ENCODE assay signal across 22 mouse cellular contexts in genomic region chr16:34756991-34757390, GRCm38 (mm10). TPM values are rescaled to one million over a fixed set of nuclear protein-coding genes. Genes with fewer than 3 reads are reported as not detected.
DNase-seq lines count a peak whose midpoint lies in the region; ATAC-seq and TF ChIP-seq lines count a peak whose summit lies in the region.
"Had no signal": no experiment of that assay in that cellular context is flagged by ENCODE, and none has a peak within 500 bp of the region (broad histone marks: within the 10 kb centered on the region; RNA-seq: fewer than 3 reads in every experiment).

No protein-coding gene starts in this region.

- H3K4me3 ChIP-seq in forebrain, embryonic 10.5 days: no peak overlapping the region
- no peak overlapping the region for H3K4me3 ChIP-seq in forebrain, embryonic 15.5 days
- no peak overlapping the region for H3K4me3 ChIP-seq in midbrain, embryonic 10.5 days
- no peak overlapping the region for H3K4me3 ChIP-seq in midbrain, postnatal 0 days (ENCODE audit: low read depth, low read length)
- H3K4me3 ChIP-seq in CH12.LX (replicated peaks in 1 of 3; ENCODE audit: low read depth in 2 of 3, low read length in 2 of 3, poor library complexity in 1 of 3): no peak overlapping the region
- H3K4me3 ChIP-seq in embryonic facial prominence, embryonic 15.5 days (replicated peaks): no peak overlapping the region
- H3K4me3 ChIP-seq: embryonic facial prominence, embryonic 13.5 days; erythroblast, embryonic 14.5 days; forebrain, embryonic 13.5 days had no signal

- TF ChIP-seq POLR2A in CH12.LX (IDR thresholded peaks at IDR 0.05; ENCODE audit: low read depth, low read length): no peak

- H3K79me2 ChIP-seq in CH12.LX (replicated peaks; ENCODE audit: control insufficient read depth, extremely low read depth, insufficient read depth, poor library complexity, severe bottlenecking): no peaks in the 10 kb centered on the region

- peaks cover 38% of the 10 kb centered on the region for H3K4me1 ChIP-seq in forebrain, embryonic 10.5 days
- no peaks in the 10 kb centered on the region for H3K4me1 ChIP-seq in forebrain, embryonic 15.5 days
- peaks cover 42% of the 10 kb centered on the region for H3K4me1 ChIP-seq in midbrain, embryonic 10.5 days
- H3K4me1 ChIP-seq in midbrain, postnatal 0 days (ENCODE audit: insufficient read depth, low read length): no peaks in the 10 kb centered on the region
- peaks cover 2 to 8% of the 10 kb centered on the region in 2 experiments; a peak in 2 of 4 replicates for H3K4me1 ChIP-seq in CH12.LX (ENCODE audit: control insufficient read depth in 1 of 2, insufficient read depth in 2 of 2)
- peaks cover 6% of the 10 kb centered on the region for H3K4me1 ChIP-seq in embryonic facial prominence, embryonic 15.5 days

- peak overlapping the region; percentile 48; the same call in 1 of the 2 replicates for H3K27ac ChIP-seq in forebrain, embryonic 10.5 days
- no peak overlapping the region for H3K27ac ChIP-seq in forebrain, embryonic 15.5 days (replicated peaks)
- 0 out of 2 replicates have a peak overlapping the region, but pooled peaks have one; percentile 1 for H3K27ac ChIP-seq in midbrain, embryonic 10.5 days (replicated peaks)
- no peak overlapping the region for H3K27ac ChIP-seq in midbrain, postnatal 0 days (ENCODE audit: low read depth, low read length)
- no peak overlapping the region for H3K27ac ChIP-seq in CH12.LX (ENCODE audit: insufficient read depth, low read depth)
- no peak overlapping the region for H3K27ac ChIP-seq in embryonic facial prominence, embryonic 15.5 days (replicated peaks)
- H3K27ac ChIP-seq: embryonic facial prominence, embryonic 13.5 days; forebrain, embryonic 13.5 days had no signal

- in situ Hi-C loops in CH12.LX (cut with MboI; ENCODE audit: low pct_ligation_motif_present, low pct_unique_long_range_greater_than_20kb, low sequenced_read_pairs): no loop called here

- 75% methylated on average over 7 of the region's 7 CpGs for WGBS in forebrain, embryonic 10.5 days
- 67% methylated on average over 7 of the region's 7 CpGs for WGBS in forebrain, embryonic 15.5 days
- 68% methylated on average over 7 of the region's 7 CpGs for WGBS in midbrain, embryonic 10.5 days
- 63% methylated on average over 7 of the region's 7 CpGs for WGBS in midbrain, postnatal 0 days
- 62% methylated on average over 7 of the region's 7 CpGs for WGBS in embryonic facial prominence, embryonic 15.5 days

- H3K27me3 ChIP-seq in forebrain, embryonic 10.5 days (ENCODE audit: poor library complexity, severe bottlenecking): peaks cover 9% of the 10 kb centered on the region; the same call in 1 of the 2 replicates
- no peaks in the 10 kb centered on the region for H3K27me3 ChIP-seq in forebrain, embryonic 15.5 days
- H3K27me3 ChIP-seq in midbrain, embryonic 10.5 days (ENCODE audit: low read depth, poor library complexity, severe bottlenecking): peaks cover 23% of the 10 kb centered on the region; the same call in 1 of the 2 replicates
- no peaks in the 10 kb centered on the region for H3K27me3 ChIP-seq in midbrain, postnatal 0 days (ENCODE audit: insufficient read depth, low read length)
- H3K27me3 ChIP-seq in CH12.LX (replicated peaks): peaks cover 2% of the 10 kb centered on the region
- H3K27me3 ChIP-seq in embryonic facial prominence, embryonic 15.5 days: no peaks in the 10 kb centered on the region
- H3K27me3 ChIP-seq: embryonic facial prominence, embryonic 13.5 days; forebrain, embryonic 13.5 days; Patski had no signal

- no peak for TF ChIP-seq EP300 in CH12.LX (IDR thresholded peaks at IDR 0.05; ENCODE audit: low read length)

- dilution Hi-C loops in CH12.LX (cut with MboI; ENCODE audit: extremely low pct_ligation_motif_present, extremely low pct_unique_long_range_greater_than_20kb, low sequenced_read_pairs): no loop called here

- TF ChIP-seq RAD21 in CH12.LX (IDR thresholded peaks at IDR 0.05; ENCODE audit: low read depth, low read length): no peak

- DNase-seq in forebrain, embryonic 10.5 days (ENCODE audit: extremely low spot score, low spot score): no peak
- DNase-seq in midbrain, embryonic 10.5 days (ENCODE audit: low spot score): no peak
- DNase-seq in midbrain, postnatal 0 days (ENCODE audit: low spot score): no peak
- DNase-seq in CH12.LX (ENCODE audit: extremely low read depth): no peak
- DNase-seq in layer of hippocampus, adult 9-11 months: no peak
- DNase-seq: adrenal gland, adult 8-10 months; adrenal gland, postnatal 14 days; adrenal gland, postnatal 36 days; cerebellum, adult 11-12 months; cerebellum, adult 2 months; cerebellum, adult 9-10 months; cerebellum, postnatal 10 days; cerebellum, postnatal 25 days had no signal

- ATAC-seq in forebrain, embryonic 15.5 days (replicated peaks): no peak
- ATAC-seq in midbrain, postnatal 0 days (ENCODE audit: low FRiP score): no peak
- ATAC-seq in embryonic facial prominence, embryonic 15.5 days (ENCODE audit: insufficient number of reproducible peaks, low FRiP score, low TSS enrichment, low read depth): peak; percentile 57; the same call in 1 of the 2 replicates
- ATAC-seq: activated CD4-positive, CD25-positive, alpha-beta regulatory T cell, adult 4 months; forebrain, embryonic 13.5 days; forebrain, embryonic 16.5 days; Patski had no signal

- H3K4me2 ChIP-seq in forebrain, embryonic 15.5 days (replicated peaks): no peak overlapping the region
- H3K4me2 ChIP-seq in midbrain, postnatal 0 days (ENCODE audit: low read depth, low read length, poor library complexity, severe bottlenecking): no peak overlapping the region
- H3K4me2 ChIP-seq in CH12.LX (ENCODE audit: insufficient read depth, low read depth, poor library complexity, severe bottlenecking): no peak overlapping the region
- no peak overlapping the region for H3K4me2 ChIP-seq in embryonic facial prominence, embryonic 15.5 days (replicated peaks)
- H3K4me2 ChIP-seq: embryonic facial prominence, embryonic 13.5 days; forebrain, embryonic 13.5 days had no signal

- no peaks in the 10 kb centered on the region for H3K9me3 ChIP-seq in forebrain, embryonic 10.5 days
- H3K9me3 ChIP-seq in forebrain, embryonic 15.5 days: no peaks in the 10 kb centered on the region
- no peaks in the 10 kb centered on the region for H3K9me3 ChIP-seq in midbrain, embryonic 10.5 days (replicated peaks)
- no peaks in the 10 kb centered on the region for H3K9me3 ChIP-seq in midbrain, postnatal 0 days (ENCODE audit: low read length)
- no peaks in the 10 kb centered on the region for H3K9me3 ChIP-seq in CH12.LX (replicated peaks; ENCODE audit: low read length)
- H3K9me3 ChIP-seq in embryonic facial prominence, embryonic 15.5 days (replicated peaks): no peaks in the 10 kb centered on the region
- H3K9me3 ChIP-seq: embryonic facial prominence, embryonic 13.5 days; forebrain, embryonic 13.5 days; G1E had no signal

- H3K9ac ChIP-seq in forebrain, embryonic 15.5 days (replicated peaks): no peak overlapping the region
- H3K9ac ChIP-seq in midbrain, postnatal 0 days (replicated peaks; ENCODE audit: low read length, poor library complexity, severe bottlenecking): no peak overlapping the region
- H3K9ac ChIP-seq in CH12.LX (ENCODE audit: insufficient read depth, low read depth): no peak overlapping the region
- no peak overlapping the region for H3K9ac ChIP-seq in embryonic facial prominence, embryonic 15.5 days
- H3K9ac ChIP-seq: embryonic facial prominence, embryonic 13.5 days; forebrain, embryonic 13.5 days had no signal

- no peaks in the 10 kb centered on the region for H3K36me3 ChIP-seq in forebrain, embryonic 10.5 days (replicated peaks)
- H3K36me3 ChIP-seq in forebrain, embryonic 15.5 days: no peaks in the 10 kb centered on the region
- H3K36me3 ChIP-seq in midbrain, embryonic 10.5 days: no peaks in the 10 kb centered on the region
- no peaks in the 10 kb centered on the region for H3K36me3 ChIP-seq in midbrain, postnatal 0 days (ENCODE audit: insufficient read depth, low read length)
- no peaks in the 10 kb centered on the region for H3K36me3 ChIP-seq in CH12.LX (replicated peaks in 1 of 2; ENCODE audit: control insufficient read depth in 1 of 2, insufficient read depth in 1 of 2, low read length in 1 of 2)
- H3K36me3 ChIP-seq in embryonic facial prominence, embryonic 15.5 days: no peaks in the 10 kb centered on the region
- H3K36me3 ChIP-seq: embryonic facial prominence, embryonic 13.5 days; G1E had no signal

- TF ChIP-seq CTCF in midbrain, postnatal 0 days (IDR thresholded peaks at IDR 0.05): no peak
- no peak for TF ChIP-seq CTCF in CH12.LX (conservative IDR thresholded peaks at IDR 0.05 in 1 of 2, IDR thresholded peaks at IDR 0.05 in 1 of 2; ENCODE audit: low read depth in 2 of 2, low read length in 2 of 2)

TF ChIP-seq in CH12.LX, 34 proteins besides CTCF, POLR2A, EP300 and RAD21:
- TF ChIP-seq E2F4 (IDR thresholded peaks at IDR 0.05; ENCODE audit: insufficient replicate concordance, low read depth, low read length): no peak
- TF ChIP-seq ZC3H11A (IDR thresholded peaks at IDR 0.05; ENCODE audit: low read depth, low read length): no peak
- 0 out of 2 replicates have a peak, but pooled peaks have one; percentile 16 for TF ChIP-seq MYC (IDR thresholded peaks at IDR 0.05; ENCODE audit: low read depth, low read length)

RNA-seq across cellular contexts. Expression of gene Mylk, which starts 12.0 kb away (rescaled TPM):
- polyA plus RNA-seq in forebrain, embryonic 10.5 days (2016; fragmentation: Nextera tagmentation; extraction: Ambion mirVana): 3.8 and 5.1 TPM in 2 replicates
- 4.3 and 4.6 TPM in 2 replicates for polyA plus RNA-seq in forebrain, embryonic 15.5 days (2015; fragmentation: Nextera tagmentation; extraction: Ambion mirVana)
- polyA plus RNA-seq in midbrain, embryonic 10.5 days (2016; fragmentation: Nextera tagmentation; extraction: Ambion mirVana): 8.5 and 8.9 TPM in 2 replicates
- total RNA-seq in midbrain, postnatal 0 days (2014; rRNA removed): 5.6 and 8.7 TPM in 2 replicates
- polyA plus RNA-seq in midbrain, postnatal 0 days (2015; fragmentation: Nextera tagmentation; extraction: Ambion mirVana): 2.5 and 3.4 TPM in 2 replicates
- total RNA-seq in CH12.LX (2012; rRNA removed) (0.04 TPM in 1 of 2 replicates, not detected in the other), CH12.LX (2014; rRNA removed) (not detected in 2 replicates)
- 0.10 TPM in 1 of 2 replicates, not detected in the other for polyA plus RNA-seq in CH12.LX (2012; ENCODE audit: insufficient read length, low read depth)
- 25.0 and 28.1 TPM in 2 replicates for polyA plus RNA-seq in embryonic facial prominence, embryonic 15.5 days (2015; fragmentation: Nextera tagmentation; extraction: Ambion mirVana)
- polyA plus RNA-seq: erythroblast, embryonic 14.5 days; G1E had no signal

Comparison
In these comparisons a context has a peak if more than half of its experiments do, and no peak if none do; other contexts are left out.
1. H3K27ac ChIP-seq: peak in forebrain, embryonic 10.5 days (single experiment) and midbrain, embryonic 10.5 days (single experiment); none in forebrain, embryonic 15.5 days (single experiment), midbrain, postnatal 0 days (single experiment), CH12.LX (single experiment) and embryonic facial prominence, embryonic 15.5 days (single experiment).